Mouse (Mus musculus): ENCODE data around the gene Atxn7l1.

Atxn7l1 gene

GRCm38 (mm10) chr12:33272441-33272840 is 124.9 kb downstream of the Atxn7l1 start:
- no peak for DNase-seq (ENCODE audit: low spot score in 2 of 2)

- no peak for DNase-seq (ENCODE audit: low spot score in 2 of 2)
These were observed 125.7 kb downstream of the Atxn7l1 start for GRCm38 (mm10) chr12:33273147-33273546.

DNA sequence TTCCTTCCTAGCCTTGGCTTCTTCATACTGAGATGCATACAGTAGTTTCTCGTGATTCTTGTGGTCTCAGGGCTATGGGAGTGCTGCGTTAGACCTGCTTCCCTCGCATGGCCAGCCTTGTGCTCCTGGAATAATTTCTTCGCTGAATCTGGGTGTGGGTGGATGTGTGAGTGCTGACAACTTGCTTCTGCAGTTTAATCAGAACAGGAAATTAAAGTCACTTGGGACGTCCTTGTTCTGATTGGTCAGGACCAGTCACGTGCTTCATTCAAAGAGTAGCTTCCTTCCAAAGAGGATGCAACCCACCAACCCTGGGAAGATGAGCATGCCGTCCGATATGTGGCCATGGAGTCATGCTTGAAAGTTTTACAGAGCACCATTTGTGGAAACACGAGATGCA is 126.2 kb downstream of the Atxn7l1 start:
- DNase-seq (ENCODE audit: low spot score in 2 of 2) = no peak

DNA sequence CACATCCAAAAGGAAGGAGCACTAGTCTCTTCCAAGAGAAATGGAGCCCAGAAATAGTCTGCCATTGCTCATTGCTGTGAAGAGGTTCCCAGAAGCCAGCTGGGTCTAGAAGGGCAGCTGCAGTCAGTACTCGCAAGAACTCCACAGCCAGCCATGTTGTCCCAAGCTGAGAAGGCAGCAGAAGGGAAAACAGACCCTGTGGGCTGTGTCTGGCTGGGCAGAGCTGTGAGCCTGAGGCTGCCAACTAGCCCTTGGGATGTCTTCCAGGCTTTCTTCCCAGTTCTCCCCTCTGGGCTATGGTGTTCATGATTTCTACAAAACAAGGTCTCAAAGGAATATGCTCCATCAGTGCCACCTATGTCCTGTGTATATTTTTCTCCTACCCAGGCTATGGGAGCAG is 128.5 kb downstream of the Atxn7l1 start:
- DNase-seq (ENCODE audit: low spot score in 2 of 2) = no peak

DNA sequence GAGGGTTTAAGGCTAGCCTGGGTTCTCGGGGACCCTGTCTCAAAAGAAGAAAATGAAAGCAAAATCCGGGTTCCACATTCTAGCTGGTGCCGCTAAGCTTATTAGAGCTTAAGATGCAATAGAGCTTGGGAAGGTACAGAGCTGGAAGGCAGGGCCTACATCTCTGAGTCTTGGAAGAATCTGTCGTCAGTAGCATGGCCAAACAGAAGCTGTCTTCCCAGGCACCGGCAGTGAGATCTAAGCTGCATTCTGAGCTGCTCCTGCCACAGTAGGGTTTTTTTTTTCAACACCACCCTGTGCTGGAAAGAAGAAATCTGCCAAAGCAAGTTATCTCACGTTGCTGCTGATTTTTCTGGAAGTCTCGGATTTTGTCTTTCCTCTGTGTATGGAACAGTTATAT is 129.9 kb downstream of the Atxn7l1 start:
- DNase-seq (ENCODE audit: low spot score in 2 of 2) = no peak

- DNase-seq (ENCODE audit: low spot score in 2 of 2) = no peak
These were observed 131.7 kb downstream of the Atxn7l1 start for GRCm38 (mm10) chr12:33279159-33279558.

- DNase-seq (ENCODE audit: low spot score in 2 of 2) = no peak
These were observed 133.3 kb downstream of the Atxn7l1 start for GRCm38 (mm10) chr12:33280805-33281204.

DNA sequence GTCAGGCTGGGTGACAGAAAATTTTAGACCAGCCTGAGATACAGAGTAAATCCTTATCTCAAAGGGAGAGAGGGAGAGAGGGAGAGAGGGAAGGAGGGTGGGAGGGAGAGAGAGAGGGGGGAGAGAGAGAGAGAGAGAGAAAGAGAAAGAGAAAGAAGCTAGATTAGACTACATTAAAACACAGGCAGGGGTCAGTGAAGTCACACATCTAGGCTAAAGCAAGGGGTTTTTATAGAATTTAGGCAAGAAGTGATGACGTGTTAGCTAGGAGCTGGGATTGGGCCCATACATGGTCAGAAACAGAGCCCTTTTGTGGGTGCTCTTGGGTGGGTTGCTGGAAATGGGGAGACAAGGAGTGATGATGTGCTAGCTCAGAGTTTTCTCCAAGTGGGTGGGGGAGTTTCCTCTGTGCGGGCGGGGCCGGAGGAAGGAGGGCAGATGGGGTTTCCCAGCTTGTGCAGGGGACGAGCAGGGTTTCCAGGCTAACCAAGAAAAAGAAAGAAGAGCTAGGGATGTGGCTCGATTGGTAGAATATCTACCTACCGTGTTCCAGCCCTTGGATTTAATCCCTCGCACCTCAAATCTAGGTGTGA is 136.9 kb downstream of the Atxn7l1 start:
- no peak for DNase-seq (ENCODE audit: low spot score in 2 of 2)

DNA sequence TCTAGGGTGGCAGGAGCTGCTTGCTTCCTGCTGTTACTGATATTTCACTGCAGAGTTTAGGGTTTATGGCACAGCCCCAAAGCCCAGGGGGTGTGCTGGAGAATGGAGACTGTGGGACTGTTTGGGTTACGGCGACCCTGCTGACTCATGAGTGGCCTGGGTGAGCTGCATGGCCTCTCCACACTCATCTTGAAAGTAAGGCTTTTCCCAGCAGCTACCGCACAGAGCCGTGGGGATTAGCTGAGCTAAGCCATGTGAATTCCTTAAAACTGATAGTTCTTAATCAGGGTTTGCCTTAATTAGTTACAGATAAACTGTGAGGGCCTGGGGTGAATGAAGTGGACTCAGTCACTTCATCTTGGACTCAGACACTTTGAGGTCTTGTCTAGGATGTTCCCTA is 137.9 kb downstream of the Atxn7l1 start:
- DNase-seq (ENCODE audit: low spot score in 2 of 2) = no peak

- DNase-seq (ENCODE audit: low spot score in 2 of 2) = no peak
These were observed 138.6 kb downstream of the Atxn7l1 start for GRCm38 (mm10) chr12:33285933-33286649.

- no peak for DNase-seq (ENCODE audit: low spot score in 2 of 2)
These were observed 140.2 kb downstream of the Atxn7l1 start for GRCm38 (mm10) chr12:33287686-33288085.

DNA sequence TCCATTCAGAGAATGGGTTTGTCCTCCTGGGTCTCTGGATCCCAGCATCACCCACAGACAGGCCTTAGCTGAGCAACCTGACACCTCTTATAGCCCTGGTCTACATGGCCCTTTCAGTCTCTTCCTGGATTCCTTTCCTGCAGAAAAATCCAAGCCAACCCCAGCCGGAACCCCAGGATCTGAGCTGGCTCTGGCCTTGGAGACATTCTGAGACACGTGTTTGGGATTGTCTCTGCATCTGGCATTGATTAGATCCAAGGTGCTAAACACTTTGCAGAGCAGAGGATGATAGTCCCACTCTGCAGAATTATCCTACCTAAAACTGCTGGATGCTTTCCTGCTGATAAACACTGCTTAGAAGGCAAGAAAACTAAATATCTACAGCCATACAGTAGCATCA is 141.3 kb downstream of the Atxn7l1 start:
- DNase-seq (ENCODE audit: low spot score in 2 of 2) = no peak

- DNase-seq (ENCODE audit: low spot score in 2 of 2) = no peak
These were observed 154.6 kb downstream of the Atxn7l1 start for GRCm38 (mm10) chr12:33302070-33302469.

- DNase-seq (ENCODE audit: low spot score in 2 of 2) = peak in 1 of 2 experiments; percentile 26
These were observed 155.3 kb downstream of the Atxn7l1 start for GRCm38 (mm10) chr12:33302523-33303383.

DNA sequence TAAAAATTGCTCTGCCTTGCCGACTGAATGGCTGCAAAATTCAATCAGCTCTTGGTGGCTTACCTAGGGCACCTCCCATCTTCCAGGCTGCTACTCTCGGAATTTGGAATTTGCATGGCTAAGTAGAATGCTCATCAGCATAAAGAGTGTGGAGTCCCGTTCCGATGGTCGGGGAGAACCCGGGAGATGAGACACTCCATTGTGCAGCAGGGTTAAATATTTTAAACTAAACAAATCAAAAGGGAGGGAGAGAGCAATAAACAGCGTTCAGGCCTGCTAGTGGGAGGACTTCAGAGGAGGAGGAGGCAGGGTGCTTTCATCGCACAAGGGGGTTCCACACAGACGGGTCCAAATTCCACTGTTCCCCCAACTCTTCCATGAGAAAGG is 155.9 kb downstream of the Atxn7l1 start:
- DNase-seq (ENCODE audit: low spot score in 2 of 2) = no peak

DNA sequence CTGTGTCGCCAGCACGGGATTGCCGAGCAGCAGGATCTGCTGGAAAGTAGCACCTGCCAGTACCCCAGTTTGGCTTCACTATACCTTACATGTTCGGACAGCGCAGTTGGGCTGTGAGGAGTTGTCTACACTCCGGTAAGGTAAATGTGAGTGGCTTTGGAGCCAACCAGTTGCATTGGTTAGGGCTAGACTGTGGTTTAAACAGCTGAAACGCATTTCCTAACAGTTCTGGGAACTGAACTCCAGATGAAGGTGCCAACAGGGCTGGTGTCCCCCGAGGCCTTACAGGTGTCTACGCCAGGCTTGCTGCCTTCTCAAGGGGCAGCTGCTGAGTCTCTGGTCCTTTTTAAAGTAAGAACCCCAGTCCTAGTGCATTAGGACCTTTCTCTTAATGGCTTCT is 157.6 kb downstream of the Atxn7l1 start:
- DNase-seq (ENCODE audit: low spot score in 2 of 2) = no peak

GRCm38 (mm10) chr12:33306476-33306875 is 159.0 kb downstream of the Atxn7l1 start:
- no peak for DNase-seq (ENCODE audit: low spot score in 2 of 2)

DNA sequence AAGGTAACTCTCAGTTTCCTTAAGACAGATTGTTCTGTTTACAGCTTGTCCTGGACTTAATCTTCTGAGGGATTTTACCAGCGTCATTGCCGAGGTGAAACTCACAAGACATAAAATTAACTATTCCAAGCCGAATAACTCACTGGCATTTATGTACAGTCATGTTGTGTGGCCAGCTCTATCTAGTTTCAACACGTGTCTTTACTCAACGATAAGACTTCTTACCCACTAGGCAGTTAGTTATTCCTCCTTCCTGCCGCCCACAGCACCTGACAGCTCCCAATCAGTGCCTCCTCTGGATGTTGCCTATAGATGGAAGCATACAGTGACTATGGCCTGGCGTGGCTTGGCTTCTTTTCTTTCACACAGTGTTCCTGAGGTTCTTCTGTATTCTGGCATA is 161.2 kb downstream of the Atxn7l1 start:
- DNase-seq (ENCODE audit: low spot score in 2 of 2) = no peak

GRCm38 (mm10) chr12:33313828-33314671 is 166.6 kb downstream of the Atxn7l1 start:
- peak; percentile 42 to 48 for DNase-seq (ENCODE audit: low spot score in 2 of 2)

DNA sequence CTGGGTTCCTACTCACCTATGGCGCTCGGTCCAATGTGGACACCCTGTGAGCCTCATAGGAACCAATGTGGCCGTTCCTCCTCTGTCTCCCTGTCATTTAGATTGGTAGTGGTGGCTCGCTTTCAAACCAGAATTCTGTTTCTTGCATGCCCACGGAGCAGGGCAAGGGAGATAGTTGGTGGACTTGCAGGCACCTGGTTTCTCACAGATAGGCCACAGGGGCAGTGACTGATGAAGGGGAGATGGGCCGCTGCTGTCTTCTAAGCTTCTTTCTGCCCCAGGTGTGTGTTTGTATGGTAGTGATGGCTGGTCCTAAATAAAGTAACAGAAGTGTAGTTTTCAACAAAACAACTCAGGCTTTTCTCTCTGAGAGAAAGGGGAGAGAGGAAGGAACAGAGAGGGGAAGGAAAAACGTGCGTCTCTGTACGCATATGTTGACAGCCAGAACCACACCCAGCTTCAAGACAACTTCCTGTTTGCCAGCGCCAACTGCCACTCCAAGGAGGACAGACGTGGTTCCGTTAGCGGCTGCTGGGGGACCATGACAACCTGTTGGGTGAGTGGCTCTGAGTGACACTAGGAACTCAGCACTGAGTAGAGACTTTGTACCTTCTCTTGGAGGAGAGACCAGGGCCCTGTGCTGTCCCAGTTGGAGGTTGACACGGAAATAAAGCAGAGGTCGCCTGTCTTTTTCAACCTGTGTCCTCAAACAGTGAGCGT is 167.6 kb downstream of the Atxn7l1 start:
- no peak for DNase-seq (ENCODE audit: low spot score in 2 of 2)

DNA sequence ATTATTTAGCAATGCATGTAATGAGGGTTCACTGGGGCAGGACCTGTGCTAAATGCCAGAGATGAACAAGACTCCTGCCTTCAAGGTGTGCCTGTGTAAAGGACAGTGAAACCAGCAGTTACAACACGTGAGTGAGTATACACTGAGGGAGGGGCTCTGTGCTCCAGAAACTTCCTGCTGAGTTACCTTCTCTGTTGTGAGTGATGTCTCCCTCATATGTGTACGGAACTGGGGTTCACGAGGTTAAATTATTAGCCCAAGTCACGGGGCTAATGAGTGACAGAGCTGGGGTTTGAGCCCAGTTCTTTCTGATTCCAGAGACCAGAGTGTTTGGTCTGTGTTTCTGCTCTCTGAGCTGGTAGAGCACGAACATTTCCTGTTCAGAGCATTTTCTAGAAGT is 168.3 kb downstream of the Atxn7l1 start:
- no peak for DNase-seq (ENCODE audit: low spot score in 2 of 2)
